Mouse (Mus musculus): ENCODE results near the gene Zc3h12d. TPM values are rescaled to one million over a fixed set of nuclear protein-coding genes. Genes with fewer than 3 reads are reported as not detected.

Gene Zc3h12d
- total and polyA plus RNA-seq, 2 experiments from 2014 or later = 0.10 to 0.28 TPM

DNA sequence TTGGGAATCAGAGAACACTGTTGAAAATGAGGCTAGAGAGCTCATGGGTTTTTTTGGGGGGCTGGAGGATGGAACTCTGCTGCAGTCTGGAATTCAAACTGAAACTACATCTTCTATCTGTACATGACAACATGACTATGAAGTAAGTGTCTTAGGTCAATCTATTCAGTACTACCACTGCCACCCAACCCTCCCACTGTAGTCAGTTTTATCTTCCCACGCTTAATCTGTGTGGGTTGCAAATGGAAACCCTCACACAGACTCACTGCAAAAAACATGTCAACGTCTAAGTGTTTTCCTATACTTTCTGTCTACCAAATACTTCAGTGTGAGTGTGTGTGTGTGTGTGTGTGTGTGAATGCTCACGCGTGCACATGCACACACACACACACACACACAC, 10.9 kb downstream of the Zc3h12d start:
- H3K27me3 ChIP-seq (ENCODE audit: insufficient read depth, low read length) = no peaks in the 10 kb centered on the region

DNA sequence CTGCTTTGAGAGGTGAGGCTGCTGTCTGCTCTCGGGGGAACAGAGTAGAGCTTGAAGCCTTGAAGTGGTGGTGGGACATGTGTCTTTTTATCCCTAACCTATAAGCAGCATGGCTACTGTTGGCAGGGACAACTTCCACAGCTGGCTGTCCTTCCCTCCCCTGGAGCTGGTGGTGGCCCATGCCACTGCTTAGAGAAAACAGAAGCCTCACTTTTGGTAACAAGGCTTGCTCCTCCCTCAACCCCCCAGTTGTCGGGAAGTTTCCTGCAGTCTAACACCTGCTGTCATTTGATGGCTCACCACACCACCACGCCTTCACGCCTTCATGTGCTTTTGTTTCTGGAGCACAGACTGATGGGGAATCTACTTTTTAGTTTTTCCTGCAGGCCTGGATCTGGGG, 11.9 kb downstream of the Zc3h12d start:
- DNase-seq (ENCODE audit: low spot score) (no peak), ATAC-seq (no peak)
- Histone ChIP-seq H3K9ac (replicated peaks; ENCODE audit: low read length) (no peak overlapping the region), H3K4me1 (ENCODE audit: insufficient read depth, low read length) (no peaks in the 10 kb centered on the region), H3K9me3 (ENCODE audit: low read length) (no peaks in the 10 kb centered on the region), H3K4me3 (ENCODE audit: low read length) (no peak overlapping the region), H3K27ac (no peak overlapping the region), H3K4me2 (ENCODE audit: low read depth, low read length) (no peak overlapping the region), H3K36me3 (ENCODE audit: insufficient read depth, low read length) (no peaks in the 10 kb centered on the region), H3K27me3 (ENCODE audit: insufficient read depth, low read length) (no peaks in the 10 kb centered on the region)
- 83% methylated on average over 4 of the region's 4 CpGs for WGBS
- no peak for TF ChIP-seq CTCF (IDR thresholded peaks at IDR 0.05; ENCODE audit: low read depth)

More for the DNA sequence above, 10.9 kb downstream of the Zc3h12d start:
- no peak overlapping the region for H3K27ac ChIP-seq
- no peak for DNase-seq (ENCODE audit: low spot score)
- H3K36me3 ChIP-seq (ENCODE audit: insufficient read depth, low read length) = no peaks in the 10 kb centered on the region
- TF ChIP-seq CTCF (IDR thresholded peaks at IDR 0.05; ENCODE audit: low read depth) = no peak
- no peaks in the 10 kb centered on the region for H3K4me1 ChIP-seq (ENCODE audit: insufficient read depth, low read length)
- ATAC-seq = no peak
- no peak overlapping the region for H3K4me2 ChIP-seq (ENCODE audit: low read depth, low read length)
- no peaks in the 10 kb centered on the region for H3K9me3 ChIP-seq (ENCODE audit: low read length)
- WGBS = 95% methylated on average over 4 of the region's 4 CpGs
- H3K4me3 ChIP-seq (ENCODE audit: low read length) = no peak overlapping the region
- no peak overlapping the region for H3K9ac ChIP-seq (replicated peaks; ENCODE audit: low read length)

DNA sequence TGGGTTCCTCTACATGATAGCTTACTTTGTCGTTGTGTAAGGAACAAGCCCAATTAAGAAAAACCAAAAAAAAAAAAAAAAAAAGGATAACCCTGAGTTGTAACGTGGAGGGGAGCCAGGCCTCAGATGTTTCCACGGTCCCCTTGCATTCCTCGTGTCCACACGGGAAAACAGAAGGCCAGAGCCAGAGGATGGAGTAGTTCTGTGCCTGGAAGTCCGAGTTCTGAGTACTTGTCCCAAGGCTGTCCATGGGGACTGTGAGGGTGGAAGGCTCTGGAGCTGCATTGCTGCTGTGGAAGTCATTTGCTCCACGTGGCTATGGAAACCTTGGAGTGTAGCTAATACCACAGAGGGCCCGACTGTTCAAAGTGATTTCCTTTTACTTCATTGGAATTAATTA, 12.9 kb downstream of the Zc3h12d start:
- H3K4me3 ChIP-seq (ENCODE audit: low read length) = no peak overlapping the region
- no peak overlapping the region for H3K4me2 ChIP-seq (ENCODE audit: low read depth, low read length)
- no peak overlapping the region for H3K9ac ChIP-seq (replicated peaks; ENCODE audit: low read length)
- no peaks in the 10 kb centered on the region for H3K36me3 ChIP-seq (ENCODE audit: insufficient read depth, low read length)
- no peaks in the 10 kb centered on the region for H3K9me3 ChIP-seq (ENCODE audit: low read length)
- no peaks in the 10 kb centered on the region for H3K4me1 ChIP-seq (ENCODE audit: insufficient read depth, low read length)
- no peak overlapping the region for H3K27ac ChIP-seq
- WGBS = 69% methylated on average over 8 of the region's 8 CpGs
- no peak for DNase-seq (ENCODE audit: low spot score)
- no peak for ATAC-seq
- no peak for TF ChIP-seq CTCF (IDR thresholded peaks at IDR 0.05; ENCODE audit: low read depth)
- H3K27me3 ChIP-seq (ENCODE audit: insufficient read depth, low read length) = no peaks in the 10 kb centered on the region

DNA sequence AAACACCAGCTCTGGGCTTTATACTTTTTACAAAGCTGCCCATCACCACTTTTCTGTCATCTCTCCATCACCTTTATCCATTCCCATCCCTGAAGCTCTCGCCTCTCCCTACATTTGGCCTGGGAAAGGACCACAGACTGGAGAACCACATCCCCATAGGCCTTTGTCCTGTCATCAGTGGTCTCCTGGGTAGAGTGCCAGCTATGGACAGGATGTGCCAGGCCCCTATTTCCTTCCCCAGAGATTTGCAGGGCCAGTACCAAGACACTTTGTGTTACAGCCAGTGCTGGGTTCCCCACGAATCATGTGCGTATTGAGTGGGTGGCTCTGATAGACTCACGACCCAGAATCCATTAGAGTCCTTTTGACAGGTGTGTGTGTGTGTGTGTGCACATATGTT, 13.7 kb downstream of the Zc3h12d start:
- H3K27ac ChIP-seq = no peak overlapping the region
- ATAC-seq (no peak), DNase-seq (ENCODE audit: low spot score) (no peak)
- H3K4me2 ChIP-seq (ENCODE audit: low read depth, low read length) = no peak overlapping the region
- H3K4me3 ChIP-seq (ENCODE audit: low read length) = no peak overlapping the region
- H3K4me1 ChIP-seq (ENCODE audit: insufficient read depth, low read length) = no peaks in the 10 kb centered on the region
- WGBS = 87% methylated on average over 4 of the region's 4 CpGs
- no peaks in the 10 kb centered on the region for H3K9me3 ChIP-seq (ENCODE audit: low read length)
- H3K9ac ChIP-seq (replicated peaks; ENCODE audit: low read length) = no peak overlapping the region
- H3K36me3 ChIP-seq (ENCODE audit: insufficient read depth, low read length) = no peaks in the 10 kb centered on the region
- no peaks in the 10 kb centered on the region for H3K27me3 ChIP-seq (ENCODE audit: insufficient read depth, low read length)
- TF ChIP-seq CTCF (IDR thresholded peaks at IDR 0.05; ENCODE audit: low read depth) = no peak

DNA sequence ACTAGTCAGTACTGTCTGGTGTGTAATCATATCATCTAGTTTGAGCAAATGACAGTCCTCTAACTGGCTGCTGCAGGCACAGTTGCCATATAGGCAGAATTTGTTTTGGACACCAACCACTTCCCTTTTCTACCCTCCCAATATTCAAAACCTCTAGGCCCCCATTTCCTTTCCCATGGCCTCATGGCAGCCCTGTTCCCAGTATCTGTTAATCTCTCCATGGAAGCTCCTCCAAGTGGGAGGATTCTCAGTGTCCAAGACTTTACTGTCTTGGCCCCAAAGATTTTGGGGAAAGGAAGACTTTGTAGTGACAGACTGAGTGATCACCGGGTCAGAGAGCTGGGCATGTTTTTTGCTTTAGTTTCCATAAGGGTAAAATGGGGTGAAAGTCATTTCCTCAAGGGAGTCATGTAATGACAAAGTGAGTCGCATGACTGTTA, 14.9 kb downstream of the Zc3h12d start:
- TF ChIP-seq CTCF (IDR thresholded peaks at IDR 0.05; ENCODE audit: low read depth) = no peak
- no peak overlapping the region for H3K9ac ChIP-seq (replicated peaks; ENCODE audit: low read length)
- DNase-seq (ENCODE audit: low spot score) (no peak), ATAC-seq (no peak)
- H3K4me1 ChIP-seq (ENCODE audit: insufficient read depth, low read length) = no peaks in the 10 kb centered on the region
- H3K36me3 ChIP-seq (ENCODE audit: insufficient read depth, low read length) = no peaks in the 10 kb centered on the region
- 86% methylated on average over 2 of the region's 2 CpGs for WGBS
- no peaks in the 10 kb centered on the region for H3K9me3 ChIP-seq (ENCODE audit: low read length)
- H3K4me3 ChIP-seq (ENCODE audit: low read length) = no peak overlapping the region
- no peak overlapping the region for H3K27ac ChIP-seq
- no peak overlapping the region for H3K4me2 ChIP-seq (ENCODE audit: low read depth, low read length)
- no peaks in the 10 kb centered on the region for H3K27me3 ChIP-seq (ENCODE audit: insufficient read depth, low read length)

DNA sequence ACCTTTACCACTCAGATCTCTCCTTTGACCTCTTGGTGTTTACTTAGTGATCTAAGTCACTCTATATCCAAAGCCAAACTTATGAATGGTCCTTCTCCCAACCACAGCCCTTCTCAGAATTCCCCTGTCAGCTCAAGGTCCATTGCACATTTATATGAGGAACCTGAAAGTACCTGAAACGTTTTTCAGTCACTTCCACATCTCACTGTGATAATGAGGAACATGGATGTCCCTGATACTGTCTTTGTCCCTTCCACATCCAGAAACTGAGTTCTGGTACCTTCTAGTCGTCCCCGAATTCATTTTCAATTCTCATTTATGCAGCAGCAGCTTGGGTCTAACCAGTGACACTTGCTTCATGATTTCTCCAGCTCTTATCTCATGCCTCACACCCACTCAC, 19.6 kb downstream of the Zc3h12d start:
- Histone ChIP-seq H3K4me3 (ENCODE audit: low read length) (no peak overlapping the region), H3K27ac (no peak overlapping the region), H3K27me3 (ENCODE audit: insufficient read depth, low read length) (no peaks in the 10 kb centered on the region), H3K4me1 (ENCODE audit: insufficient read depth, low read length) (no peaks in the 10 kb centered on the region), H3K9me3 (ENCODE audit: low read length) (no peaks in the 10 kb centered on the region), H3K9ac (replicated peaks; ENCODE audit: low read length) (no peak overlapping the region), H3K36me3 (ENCODE audit: insufficient read depth, low read length) (no peaks in the 10 kb centered on the region), H3K4me2 (ENCODE audit: low read depth, low read length) (no peak overlapping the region)
- WGBS = 77% methylated on average over 3 of the region's 3 CpGs
- DNase-seq (ENCODE audit: low spot score) = no peak
- ATAC-seq = no peak
- no peak for TF ChIP-seq CTCF (IDR thresholded peaks at IDR 0.05; ENCODE audit: low read depth)

DNA sequence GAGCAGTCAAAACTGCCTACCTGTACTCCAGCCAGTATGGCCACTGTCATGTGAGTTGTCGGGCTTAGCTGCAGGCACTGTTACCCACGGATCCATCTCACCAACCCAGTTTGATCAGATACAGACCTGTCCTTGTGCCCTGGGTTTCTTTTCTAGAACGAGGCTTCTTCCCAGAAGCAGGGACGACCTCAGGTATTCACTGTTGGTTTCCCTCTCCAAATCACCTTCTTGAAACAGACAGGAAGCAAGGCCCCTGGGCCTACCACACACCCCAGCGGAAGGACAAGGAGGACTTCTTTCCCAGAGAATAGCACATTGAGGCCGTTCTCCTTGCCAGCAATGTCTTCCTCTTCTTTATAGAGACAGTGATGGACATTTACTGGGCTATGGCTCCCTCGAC, 28.2 kb downstream of the Zc3h12d start:
- 90% methylated on average over 7 of the region's 7 CpGs for WGBS
- H3K36me3 ChIP-seq (ENCODE audit: insufficient read depth, low read length) = no peaks in the 10 kb centered on the region
- H3K9me3 ChIP-seq (ENCODE audit: low read length) = no peaks in the 10 kb centered on the region
- DNase-seq (ENCODE audit: low spot score) = no peak
- no peak for ATAC-seq
- TF ChIP-seq CTCF (IDR thresholded peaks at IDR 0.05; ENCODE audit: low read depth) = no peak
- H3K4me3 ChIP-seq (ENCODE audit: low read length) = no peak overlapping the region
- H3K27ac ChIP-seq = no peak overlapping the region
- no peaks in the 10 kb centered on the region for H3K27me3 ChIP-seq (ENCODE audit: insufficient read depth, low read length)
- H3K4me1 ChIP-seq (ENCODE audit: insufficient read depth, low read length) = no peaks in the 10 kb centered on the region
- no peak overlapping the region for H3K4me2 ChIP-seq (ENCODE audit: low read depth, low read length)
- H3K9ac ChIP-seq (replicated peaks; ENCODE audit: low read length) = no peak overlapping the region

Data from hindbrain, postnatal 0 days (tissue).